Mouse (Mus musculus) midbrain, embryonic 11.5 days (tissue): ENCODE measurements at regions not wholly inside any gene's neighbourhood (a gene's known extent, or its start where the extent isn't known, plus 50 kb on each side); places are given as distances from the start of the nearest gene placed in this dataset.
A peak's percentile ranks its signal among the peaks of the same experiment; 100 is the strongest.

Experiments used
- ATAC-seq: fragments of 200-750 bp; cut with Nextera tagmentation; 2 replicates; pipeline ENCODE4 v1.8.0; 2017; ENCODE audit warnings: moderate TSS enrichment, moderate library complexity; ENCODE audit not compliant: low FRiP score
- DNase-seq: peaks from one replicate; pipeline ENCODE4 v3.0.0; 2015; ENCODE audit warnings: low spot score; ENCODE audit errors: missing footprints
- H3K27ac ChIP-seq: fragments of 300-500 bp; sonication (generic); 2 replicates; pipeline ENCODE4 v1.5.1; 2014; ENCODE audit warnings: low read depth, low read length
- H3K27me3 ChIP-seq: fragments of 300-500 bp; sonication (generic); 2 replicates; pipeline ENCODE4 v1.6.1; 2014; ENCODE audit warnings: mild to moderate bottlenecking, low read length, moderate library complexity, mixed read lengths; ENCODE audit not compliant: control insufficient read depth, insufficient read depth
- H3K36me3 ChIP-seq: fragments of 300-500 bp; sonication (generic); 2 replicates; pipeline ENCODE4 v1.6.1; 2014; ENCODE audit warnings: mild to moderate bottlenecking, low read length, moderate library complexity, mixed read lengths; ENCODE audit not compliant: control insufficient read depth, insufficient read depth
- H3K4me1 ChIP-seq: fragments of 300-500 bp; sonication (generic); 2 replicates; pipeline ENCODE4 v1.6.1; 2014; ENCODE audit warnings: low read length; ENCODE audit not compliant: control insufficient read depth, insufficient read depth
- H3K4me2 ChIP-seq: fragments of 300-500 bp; sonication (generic); 2 replicates; pipeline ENCODE4 v1.6.1; 2014; ENCODE audit warnings: mild to moderate bottlenecking, moderate library complexity
- H3K4me3 ChIP-seq: fragments of 300-500 bp; sonication (generic); 2 replicates; pipeline ENCODE4 v1.5.1; 2014; ENCODE audit warnings: low read depth, low read length
- H3K9ac ChIP-seq: fragments of 300-500 bp; sonication (generic); 2 replicates; pipeline ENCODE4 v1.6.1; 2014; ENCODE audit warnings: low read length
- H3K9me3 ChIP-seq: fragments of 300-500 bp; sonication (generic); 2 replicates; pipeline ENCODE4 v1.6.1; 2016; ENCODE audit warnings: low read length; ENCODE audit not compliant: control insufficient read depth
- WGBS: fragments of 180-500 bp; shearing (Covaris S2); extraction: QIAGEN DNeasy Blood & Tissue Kit; methylation state at CpG from one replicate; pipeline ENCODE4 v1.1.7; 2014; 5-methylcytosine and 5-hydroxymethylcytosine counted together

DNA sequence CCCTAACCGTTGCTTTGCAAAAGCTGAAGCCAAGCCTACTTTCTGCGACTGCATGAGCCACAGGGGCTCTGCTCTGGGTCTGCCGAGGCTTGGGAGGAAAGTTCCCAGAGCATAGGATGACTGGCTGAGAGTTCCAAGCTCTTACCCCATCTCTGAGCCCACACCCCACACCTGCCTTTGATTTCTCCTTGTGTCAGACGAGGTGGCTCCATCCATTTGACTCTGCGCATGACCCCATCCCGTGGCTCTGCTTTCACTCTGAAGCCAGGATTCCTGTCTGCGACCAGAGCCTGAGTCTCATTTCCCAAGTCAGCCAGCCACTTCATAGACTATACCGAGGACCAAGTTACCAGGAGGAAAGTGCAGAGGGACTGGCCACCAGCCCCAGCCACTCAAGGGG is 216.1 kb upstream of the Msx2 start:
- Histone ChIP-seq H3K9ac (0 out of 2 replicates have a peak overlapping the region, but pooled peaks have one; percentile 16), H3K4me3 (no peak overlapping the region), H3K4me1 (peaks cover 10% of the 10 kb centered on the region; the same call in 1 of the 2 replicates), H3K9me3 (no peaks in the 10 kb centered on the region), H3K27ac (no peak overlapping the region), H3K27me3 (peaks cover 17% of the 10 kb centered on the region), H3K36me3 (no peaks in the 10 kb centered on the region), H3K4me2 (no peak overlapping the region)
- ATAC-seq (no peak), DNase-seq (no peak)
- WGBS = 52% methylated on average over 8 of the region's 8 CpGs

DNA sequence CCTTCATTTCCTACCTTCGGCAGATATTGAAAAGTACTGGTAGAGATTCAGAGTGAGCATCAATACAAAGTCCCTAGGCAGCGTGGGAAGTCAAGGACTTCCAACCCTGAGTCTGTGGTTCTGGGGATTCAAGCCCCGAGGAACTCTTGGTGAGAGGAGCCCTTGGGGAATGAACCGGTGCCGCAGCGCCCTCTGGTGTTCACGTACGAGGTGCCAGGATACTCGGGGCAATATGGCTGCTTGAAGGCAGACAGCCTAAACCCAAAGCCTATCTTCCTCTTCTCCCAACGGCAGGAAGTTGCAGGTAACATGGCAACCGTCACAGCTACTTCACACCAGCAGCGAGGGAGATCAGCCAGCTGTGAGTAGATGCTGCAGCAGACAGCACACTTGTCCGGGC is 215.6 kb upstream of the Msx2 start:
- H3K4me1 ChIP-seq = peaks cover 10% of the 10 kb centered on the region; the same call in 1 of the 2 replicates
- peaks cover 17% of the 10 kb centered on the region for H3K27me3 ChIP-seq
- ATAC-seq = peak; percentile 52; the same call in 1 of the 2 replicates
- H3K9ac ChIP-seq = 0 out of 2 replicates have a peak overlapping the region, but pooled peaks have one; percentile 16
- no peaks in the 10 kb centered on the region for H3K36me3 ChIP-seq
- H3K4me3 ChIP-seq = no peak overlapping the region
- WGBS = 11% methylated on average over 13 of the region's 13 CpGs
- no peak overlapping the region for H3K27ac ChIP-seq
- no peaks in the 10 kb centered on the region for H3K9me3 ChIP-seq
- H3K4me2 ChIP-seq = no peak overlapping the region
- DNase-seq = peak; percentile 99

DNA sequence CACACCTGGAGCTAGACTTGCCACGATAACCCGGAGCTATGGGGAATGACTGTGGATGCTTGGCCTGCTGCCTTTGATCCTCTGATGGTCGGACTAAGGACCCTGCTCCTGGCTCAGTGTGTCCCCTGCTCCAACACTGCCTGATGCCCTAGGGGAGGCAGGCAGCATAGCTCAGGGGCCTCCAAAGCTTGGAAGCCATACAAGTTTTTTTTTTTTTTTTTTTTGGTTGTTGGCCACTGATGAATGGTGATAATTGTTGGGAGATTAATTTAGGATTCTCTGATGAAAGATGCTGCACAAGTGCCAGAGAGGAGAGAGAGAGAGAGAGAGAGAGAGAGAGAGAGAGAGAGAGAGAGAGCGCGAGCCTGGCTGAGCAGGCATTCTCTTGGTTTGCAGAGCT is 211.6 kb upstream of the Msx2 start:
- WGBS = 63% methylated on average over 5 of the region's 5 CpGs
- no peaks in the 10 kb centered on the region for H3K36me3 ChIP-seq
- no peak overlapping the region for H3K27ac ChIP-seq
- H3K27me3 ChIP-seq = peaks cover 14% of the 10 kb centered on the region; the same call in 1 of the 2 replicates
- no peak for DNase-seq
- H3K4me2 ChIP-seq = no peak overlapping the region
- no peak for ATAC-seq
- no peak overlapping the region for H3K9ac ChIP-seq
- H3K9me3 ChIP-seq = no peaks in the 10 kb centered on the region
- no peak overlapping the region for H3K4me3 ChIP-seq
- H3K4me1 ChIP-seq = peaks cover 14% of the 10 kb centered on the region

DNA sequence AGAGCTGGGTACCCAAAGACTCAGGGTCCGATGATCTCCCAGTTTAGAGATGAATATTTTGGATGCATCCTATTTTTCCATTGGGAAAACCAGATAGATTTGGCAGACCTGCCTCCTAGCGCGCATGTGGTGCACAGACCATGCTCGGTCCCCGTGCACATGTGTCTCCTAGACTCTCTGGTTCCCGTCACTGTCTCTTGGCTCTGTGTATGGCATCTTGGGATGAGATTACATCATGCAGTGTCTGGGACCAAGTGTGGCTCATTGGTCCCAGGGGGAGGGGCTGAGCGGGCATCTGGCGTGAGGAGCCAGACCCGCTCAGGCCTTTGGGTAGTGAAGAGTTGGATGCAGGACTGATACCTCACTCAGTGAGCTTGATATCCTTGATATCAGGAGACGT is 204.3 kb upstream of the Msx2 start:
- H3K36me3 ChIP-seq = no peaks in the 10 kb centered on the region
- no peak for ATAC-seq
- WGBS = 95% methylated on average over 10 of the region's 10 CpGs
- H3K4me2 ChIP-seq = no peak overlapping the region
- H3K9me3 ChIP-seq = no peaks in the 10 kb centered on the region
- H3K4me3 ChIP-seq = no peak overlapping the region
- DNase-seq = no peak
- H3K4me1 ChIP-seq = peaks cover 5% of the 10 kb centered on the region
- no peaks in the 10 kb centered on the region for H3K27me3 ChIP-seq
- H3K9ac ChIP-seq = no peak overlapping the region
- H3K27ac ChIP-seq = no peak overlapping the region

DNA sequence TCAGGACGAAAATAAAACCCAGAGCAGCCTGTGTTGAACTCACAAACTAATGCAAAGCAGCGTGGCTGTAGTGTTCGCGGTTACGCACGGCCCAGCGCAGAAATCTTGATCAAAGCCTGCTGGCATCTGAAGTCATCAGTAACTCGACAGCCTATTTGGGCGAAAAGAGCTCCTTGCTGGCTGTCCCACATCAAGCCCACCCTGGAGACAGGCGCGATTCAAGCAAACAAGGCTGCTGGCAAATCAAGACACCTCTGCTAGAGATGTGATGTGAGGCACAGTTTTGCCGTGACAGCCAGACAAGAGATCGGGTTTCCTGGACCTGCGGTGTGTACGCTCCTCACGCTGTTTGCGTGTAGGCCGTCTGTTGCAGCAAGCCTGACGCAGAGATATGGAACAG is 197.5 kb upstream of the Msx2 start:
- no peak for DNase-seq
- no peak for ATAC-seq

DNA sequence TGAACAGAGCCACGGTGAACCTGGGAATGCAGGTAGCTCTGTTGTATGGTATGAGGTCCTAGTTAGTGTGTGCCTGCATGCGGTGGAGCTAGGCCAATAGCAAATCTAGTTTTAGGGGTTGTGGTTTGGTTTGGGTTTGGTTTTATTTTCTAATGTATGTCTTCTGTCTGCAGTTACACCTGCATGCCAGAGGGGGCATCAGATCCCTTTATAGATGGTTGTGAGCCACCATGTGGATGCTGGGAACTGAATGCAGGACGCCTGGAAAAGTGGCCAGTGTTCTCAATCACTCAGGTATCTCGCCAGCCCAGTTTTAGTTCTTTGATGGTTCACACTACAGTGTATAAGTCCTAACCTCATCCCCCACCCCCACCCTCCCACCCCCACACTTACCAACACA is 194.6 kb upstream of the Msx2 start:
- WGBS = 89% methylated on average over 4 of the region's 4 CpGs
- no peak for ATAC-seq
- H3K4me3 ChIP-seq = no peak overlapping the region

More for the DNA sequence above, 197.5 kb upstream of the Msx2 start:
- no peak overlapping the region for H3K4me2 ChIP-seq
- no peaks in the 10 kb centered on the region; the same call in 1 of the 2 replicates for H3K9me3 ChIP-seq
- H3K36me3 ChIP-seq = no peaks in the 10 kb centered on the region
- no peaks in the 10 kb centered on the region for H3K4me1 ChIP-seq
- H3K4me3 ChIP-seq = no peak overlapping the region
- H3K9ac ChIP-seq = no peak overlapping the region
- 85% methylated on average over 19 of the region's 19 CpGs for WGBS
- no peak overlapping the region for H3K27ac ChIP-seq
- H3K27me3 ChIP-seq = no peaks in the 10 kb centered on the region

DNA sequence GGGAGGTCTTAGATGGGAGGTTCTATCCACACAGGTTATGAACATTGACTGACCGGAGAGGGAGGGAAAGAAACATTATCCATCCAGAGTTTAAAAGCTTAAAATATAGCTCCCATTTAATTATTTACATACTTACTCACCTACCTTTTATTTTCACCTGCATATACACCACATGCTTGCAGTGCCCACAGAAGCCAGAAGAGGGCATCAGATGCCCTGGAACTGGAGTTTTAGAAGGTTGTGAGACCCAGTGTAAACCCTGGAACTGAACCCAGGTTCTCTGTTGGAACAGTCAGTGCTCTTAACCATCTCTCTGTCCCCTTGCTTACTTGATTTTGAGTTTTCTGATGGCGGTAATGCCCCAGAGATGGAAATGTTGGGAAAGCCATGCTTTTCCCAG is 192.7 kb upstream of the Msx2 start:
- Histone ChIP-seq H3K27me3 (no peaks in the 10 kb centered on the region), H3K4me1 (no peaks in the 10 kb centered on the region), H3K4me2 (no peak overlapping the region), H3K9me3 (no peaks in the 10 kb centered on the region; the same call in 1 of the 2 replicates), H3K9ac (no peak overlapping the region), H3K27ac (no peak overlapping the region), H3K4me3 (no peak overlapping the region), H3K36me3 (no peaks in the 10 kb centered on the region)
- ATAC-seq = no peak
- no peak for DNase-seq
- 94% methylated on average over 2 of the region's 2 CpGs for WGBS

More for the DNA sequence above, 194.6 kb upstream of the Msx2 start:
- H3K27ac ChIP-seq = no peak overlapping the region
- no peak overlapping the region for H3K4me2 ChIP-seq
- no peak for DNase-seq
- no peak overlapping the region for H3K9ac ChIP-seq
- no peaks in the 10 kb centered on the region for H3K4me1 ChIP-seq
- no peaks in the 10 kb centered on the region; the same call in 1 of the 2 replicates for H3K9me3 ChIP-seq
- H3K27me3 ChIP-seq = no peaks in the 10 kb centered on the region
- no peaks in the 10 kb centered on the region for H3K36me3 ChIP-seq

DNA sequence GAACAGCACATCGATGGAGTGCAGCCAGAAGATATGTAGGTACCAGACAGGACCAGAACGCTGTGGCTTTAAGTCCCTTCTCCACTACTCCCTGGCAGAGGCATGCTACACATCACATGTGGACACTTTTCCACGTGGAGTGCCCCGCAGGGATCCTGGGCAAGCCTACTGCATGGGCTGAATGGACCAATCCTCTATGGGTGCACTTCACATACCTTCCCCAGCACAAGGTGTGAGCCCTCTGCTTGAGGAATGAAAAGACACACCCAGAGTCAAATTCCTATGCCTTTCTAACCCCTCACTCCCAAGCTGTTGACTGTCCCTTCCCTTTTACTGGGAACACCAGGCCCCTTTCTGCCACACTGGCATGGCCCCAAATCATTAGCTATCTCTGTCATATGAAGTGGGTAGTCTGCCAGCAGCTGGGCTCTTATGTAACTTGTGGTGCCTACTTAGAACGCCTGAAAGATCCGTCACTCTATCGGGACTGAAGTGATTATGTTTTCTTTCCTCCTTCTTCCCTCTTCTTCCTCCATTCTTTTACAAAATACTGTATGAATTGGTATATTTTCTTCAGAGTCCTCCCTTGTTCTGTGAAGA is 191.9 kb upstream of the Msx2 start:
- Histone ChIP-seq H3K4me2 (no peak overlapping the region), H3K9ac (no peak overlapping the region), H3K27me3 (no peaks in the 10 kb centered on the region), H3K27ac (no peak overlapping the region), H3K4me3 (no peak overlapping the region), H3K9me3 (no peaks in the 10 kb centered on the region; the same call in 1 of the 2 replicates), H3K4me1 (no peaks in the 10 kb centered on the region), H3K36me3 (no peaks in the 10 kb centered on the region)
- ATAC-seq (no peak), DNase-seq (no peak)
- 86% methylated on average over 7 of the region's 7 CpGs for WGBS

DNA sequence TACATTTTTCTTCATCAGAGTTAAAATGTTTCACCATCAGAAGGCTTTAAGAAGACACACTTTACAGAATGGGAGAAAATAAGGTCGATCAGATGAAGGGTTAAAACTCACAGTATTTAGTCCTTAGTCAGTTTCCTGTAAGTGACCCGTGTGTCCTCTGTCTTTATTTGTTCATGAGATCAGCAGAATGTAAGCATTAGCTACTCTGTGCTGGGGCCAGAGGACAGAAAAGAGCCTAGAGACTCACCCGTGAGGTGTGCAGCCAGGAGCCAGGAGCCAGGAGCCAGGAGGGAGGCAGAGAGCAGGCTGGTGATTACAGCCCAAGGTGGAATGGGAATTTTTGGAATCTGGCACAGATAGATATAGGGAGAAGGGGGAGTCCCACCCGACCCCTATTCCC is 180.0 kb upstream of the Msx2 start:
- 57% methylated on average over 4 of the region's 4 CpGs for WGBS

More for the DNA sequence above, 180.0 kb upstream of the Msx2 start:
- no peaks in the 10 kb centered on the region for H3K9me3 ChIP-seq
- H3K9ac ChIP-seq = no peak overlapping the region
- no peak overlapping the region for H3K27ac ChIP-seq
- DNase-seq (no peak), ATAC-seq (no peak)
- no peaks in the 10 kb centered on the region for H3K36me3 ChIP-seq
- no peaks in the 10 kb centered on the region for H3K4me1 ChIP-seq
- H3K4me2 ChIP-seq = no peak overlapping the region
- H3K27me3 ChIP-seq = no peaks in the 10 kb centered on the region
- no peak overlapping the region for H3K4me3 ChIP-seq
